Mouse (Mus musculus): Measurements from ENCODE around the gene Nsfl1c. TPM values are rescaled to one million over a fixed set of nuclear protein-coding genes. Genes with fewer than 3 reads are reported as not detected.
"Not testable (repeated sequence)": the region's sequence is repeated elsewhere in the genome, so short reads cannot be mapped to it uniquely, and the experiment has no call there.

Nsfl1c gene
- polyA plus RNA-seq (2016; fragmentation: Nextera tagmentation; extraction: Ambion mirVana), result 258 and 282 TPM in 2 replicates

DNA sequence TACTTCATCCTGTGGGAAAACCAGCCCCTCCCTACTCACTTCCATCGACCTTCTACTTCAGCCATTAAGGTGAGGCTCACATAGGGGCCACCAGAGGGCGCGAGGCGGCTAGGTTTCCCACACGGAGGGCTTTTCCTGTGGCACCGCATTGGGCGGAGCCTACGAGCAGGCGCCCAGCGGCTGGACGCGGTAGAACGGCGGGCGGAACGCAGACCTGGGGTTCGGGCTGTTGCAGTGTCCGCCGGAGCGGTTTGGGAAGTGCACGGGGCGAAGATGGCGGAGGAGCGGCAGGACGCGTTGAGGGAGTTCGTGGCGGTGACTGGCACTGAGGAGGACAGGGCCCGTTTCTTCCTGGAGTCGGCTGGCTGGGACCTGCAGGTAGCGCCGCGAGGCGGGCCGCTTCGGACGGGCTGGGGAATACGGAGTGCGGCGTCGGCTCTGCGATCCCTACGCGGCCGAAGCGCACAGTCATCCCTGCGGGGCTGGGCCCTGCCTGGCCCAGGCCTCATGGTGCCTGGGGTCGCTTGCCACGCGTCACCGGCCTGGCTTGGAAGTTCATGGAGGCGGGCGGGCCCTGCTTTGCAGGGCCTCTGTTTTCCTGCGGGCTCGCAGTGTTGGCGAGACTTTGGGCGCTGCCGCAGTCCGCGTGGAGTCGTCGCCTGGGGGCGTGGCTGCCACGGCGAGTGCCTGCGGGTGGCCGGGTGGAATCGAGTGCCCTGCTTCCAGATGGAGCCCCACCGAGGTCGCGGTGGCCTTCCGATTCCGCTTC lies at the start of gene Nsfl1c:
Gene Nsfl1c, plus strand, starts transcription at position 148 of the 769 bp plus-strand sequence.
- Histone ChIP-seq H3K27ac (peak within 1 kb of the TSS; percentile 70; the same call in 1 of the 2 replicates), H3K4me2 (replicated peaks) (peak within 1 kb of the TSS; percentile 79), H3K9me3 (replicated peaks) (no peaks in the 10 kb centered on the region), H3K4me1 (peaks cover 13% of the 10 kb centered on the region), H3K4me3 (peak within 1 kb of the TSS; percentile 98), H3K9ac (peak within 1 kb of the TSS; percentile 92), H3K36me3 (peaks cover 13% of the 10 kb centered on the region), H3K27me3 (no peaks in the 10 kb centered on the region; the same call in 1 of the 2 replicates)
- ATAC-seq (ENCODE audit: low FRiP score), result peak; percentile 99
- WGBS, result under 1% methylated on average over 57 of the region's 73 CpGs

DNA sequence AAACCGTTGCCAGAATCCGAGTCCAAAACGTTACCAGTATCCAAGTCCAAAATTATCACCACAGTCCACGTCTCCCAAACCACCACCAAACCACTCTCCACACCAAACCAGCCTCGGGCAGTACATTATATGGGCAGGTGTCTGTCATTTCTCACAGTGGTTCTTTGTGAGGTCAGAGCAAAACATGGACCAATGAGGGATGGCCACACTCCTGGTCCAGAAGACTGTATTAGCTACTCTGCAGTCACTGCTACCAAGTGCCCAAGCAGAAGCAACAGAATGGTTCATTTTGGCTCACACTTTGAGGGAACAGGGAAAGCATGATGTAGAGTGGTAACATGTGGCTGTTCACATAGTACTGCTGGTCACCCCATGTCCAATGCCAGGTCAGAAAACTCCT lies 17.9 kb upstream of the Nsfl1c start, which contains the start of gene 4921509C19Rik:
Gene 4921509C19Rik, minus strand, starts transcription at position 101 of the 400 bp plus-strand sequence.
- not testable (repeated sequence) for H3K27me3 ChIP-seq; H3K27ac ChIP-seq; H3K9ac ChIP-seq; ATAC-seq (ENCODE audit: low FRiP score); H3K4me2 ChIP-seq (replicated peaks); H3K9me3 ChIP-seq (replicated peaks); H3K4me3 ChIP-seq; H3K4me1 ChIP-seq; H3K36me3 ChIP-seq
- WGBS, result 89% methylated on average over 5 of the region's 5 CpGs

DNA sequence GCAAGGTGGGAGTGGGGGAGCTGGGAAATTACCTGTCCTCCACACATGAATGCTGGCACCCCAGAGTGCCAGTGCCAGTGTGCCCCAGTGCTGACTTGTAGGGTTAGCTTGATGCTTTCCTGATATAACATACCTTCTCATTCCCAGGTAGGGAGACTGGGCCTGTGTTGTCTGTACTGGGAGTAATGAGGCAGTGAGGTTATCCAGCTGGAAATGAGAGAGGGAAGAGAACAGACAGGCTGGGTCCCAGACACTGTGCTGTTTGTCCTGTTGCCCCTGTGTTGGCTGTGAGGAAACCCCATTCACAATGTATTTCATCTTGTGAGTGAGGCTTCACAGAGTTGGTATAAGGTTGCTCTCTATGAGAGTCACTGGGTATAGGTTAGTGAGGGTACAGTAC lies 7.5 kb upstream of the Nsfl1c start:
- Histone ChIP-seq H3K9me3 (replicated peaks) (no peaks in the 10 kb centered on the region), H3K4me1 (no peaks in the 10 kb centered on the region), H3K9ac (no peak overlapping the region), H3K27me3 (no peaks in the 10 kb centered on the region; the same call in 1 of the 2 replicates), H3K4me2 (replicated peaks) (no peak overlapping the region), H3K27ac (no peak overlapping the region), H3K4me3 (no peak overlapping the region), H3K36me3 (no peaks in the 10 kb centered on the region)
- no peak for ATAC-seq (ENCODE audit: low FRiP score)

- no peak for ATAC-seq (ENCODE audit: low FRiP score)
- H3K4me2 ChIP-seq (replicated peaks), result no peak overlapping the region
- no peak overlapping the region for H3K9ac ChIP-seq
- H3K9me3 ChIP-seq (replicated peaks), result no peaks in the 10 kb centered on the region
- H3K36me3 ChIP-seq, result peaks cover 46% of the 10 kb centered on the region
- H3K4me3 ChIP-seq, result no peak overlapping the region
- peaks cover 13% of the 10 kb centered on the region for H3K4me1 ChIP-seq
- WGBS, result 57% methylated on average over 3 of the region's 3 CpGs
- no peaks in the 10 kb centered on the region for H3K27me3 ChIP-seq
- no peak overlapping the region for H3K27ac ChIP-seq
These were observed 4.4 kb downstream of the Nsfl1c start for GRCm38 (mm10) chr2:151498358-151498757.

- Histone ChIP-seq H3K27ac (no peak overlapping the region), H3K4me2 (replicated peaks) (no peak overlapping the region), H3K9me3 (replicated peaks) (no peaks in the 10 kb centered on the region), H3K4me1 (peaks cover 4% of the 10 kb centered on the region; the same call in 1 of the 2 replicates), H3K36me3 (peaks cover 66% of the 10 kb centered on the region), H3K9ac (no peak overlapping the region), H3K27me3 (no peaks in the 10 kb centered on the region), H3K4me3 (no peak overlapping the region)
- ATAC-seq (ENCODE audit: low FRiP score), result no peak
- 95% methylated on average over 6 of the region's 6 CpGs for WGBS
These were observed 6.5 kb downstream of the Nsfl1c start for GRCm38 (mm10) chr2:151500442-151501007.

GRCm38 (mm10) chr2:151504226-151504625 lies 10.2 kb downstream of the Nsfl1c start:
- Histone ChIP-seq H3K9me3 (replicated peaks) (no peaks in the 10 kb centered on the region), H3K27ac (no peak overlapping the region), H3K4me2 (replicated peaks) (no peak overlapping the region), H3K27me3 (no peaks in the 10 kb centered on the region), H3K4me3 (no peak overlapping the region), H3K36me3 (peaks cover 83% of the 10 kb centered on the region), H3K4me1 (no peaks in the 10 kb centered on the region), H3K9ac (no peak overlapping the region)
- ATAC-seq (ENCODE audit: low FRiP score), result no peak
- 81% methylated on average over 4 of the region's 4 CpGs for WGBS

- ATAC-seq (ENCODE audit: low FRiP score), result no peak
- Histone ChIP-seq H3K27me3 (no peaks in the 10 kb centered on the region), H3K4me1 (no peaks in the 10 kb centered on the region), H3K9me3 (replicated peaks) (no peaks in the 10 kb centered on the region), H3K9ac (no peak overlapping the region), H3K27ac (no peak overlapping the region), H3K36me3 (peaks cover 91% of the 10 kb centered on the region), H3K4me3 (no peak overlapping the region), H3K4me2 (replicated peaks) (no peak overlapping the region)
These were observed 18.2 kb downstream of the Nsfl1c start for GRCm38 (mm10) chr2:151512199-151512598.

DNA sequence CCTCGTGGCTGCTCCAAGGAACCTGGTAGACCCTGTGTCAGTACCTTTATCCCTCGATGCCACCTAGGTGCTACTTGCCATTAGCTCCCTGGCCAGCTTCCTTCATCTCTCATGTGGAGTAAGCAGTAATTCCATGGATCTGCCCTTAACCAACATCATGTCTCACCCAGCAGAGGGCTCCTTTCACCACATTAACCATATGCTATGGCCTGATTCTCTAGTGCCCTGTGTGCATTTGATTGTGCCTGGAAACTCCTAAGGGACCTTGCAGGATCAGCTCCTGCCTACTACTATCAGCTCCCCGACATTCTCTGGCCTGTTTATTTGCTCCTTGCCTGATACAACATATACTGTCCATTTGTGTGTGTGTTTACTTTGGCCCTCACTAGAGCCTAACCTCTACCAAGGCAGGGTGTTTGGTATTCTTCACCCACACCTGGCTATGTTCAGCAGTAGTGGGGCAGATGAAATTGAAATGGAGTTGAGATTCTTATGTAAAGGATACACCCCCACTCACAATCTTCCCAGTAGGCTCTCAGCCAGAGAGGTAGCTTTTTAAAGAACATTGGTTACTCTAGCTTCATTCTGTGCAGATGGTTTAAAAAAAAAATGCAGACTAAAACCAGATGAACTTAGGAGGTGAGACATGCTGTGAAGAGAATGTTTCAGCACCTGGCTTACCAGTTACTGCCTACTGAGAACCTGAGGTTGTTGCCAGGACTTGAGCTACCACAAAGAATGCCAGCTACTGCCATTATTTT lies 19.7 kb downstream of the Nsfl1c start:
- H3K36me3 ChIP-seq, result peaks cover 81% of the 10 kb centered on the region
- 96% methylated on average over 3 of the region's 3 CpGs for WGBS
- no peaks in the 10 kb centered on the region for H3K27me3 ChIP-seq
- H3K9me3 ChIP-seq (replicated peaks), result no peaks in the 10 kb centered on the region
- H3K4me3 ChIP-seq, result no peak overlapping the region
- no peak overlapping the region for H3K27ac ChIP-seq
- H3K4me1 ChIP-seq, result no peaks in the 10 kb centered on the region
- no peak overlapping the region for H3K4me2 ChIP-seq (replicated peaks)
- no peak for ATAC-seq (ENCODE audit: low FRiP score)
- H3K9ac ChIP-seq, result no peak overlapping the region

DNA sequence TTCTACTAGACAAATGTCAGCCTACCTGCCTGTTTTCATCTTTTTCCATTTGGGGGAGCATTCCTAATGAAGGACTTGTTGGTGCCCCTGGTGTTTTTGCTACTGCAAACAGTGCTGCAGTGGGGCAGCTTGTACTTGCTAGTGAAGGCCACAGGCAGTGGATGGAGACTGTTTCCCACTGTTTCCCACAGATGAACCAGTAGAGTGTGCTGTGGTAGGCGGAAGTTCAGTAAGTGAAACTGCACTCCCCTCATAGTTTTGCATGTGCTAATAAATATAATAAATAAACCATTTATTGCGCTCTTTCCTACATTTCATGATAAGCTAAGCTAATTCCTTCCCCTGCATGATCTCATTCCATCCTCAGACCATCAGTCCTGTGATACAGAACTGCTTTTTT lies 25.0 kb downstream of the Nsfl1c start:
- no peak overlapping the region for H3K9ac ChIP-seq
- no peaks in the 10 kb centered on the region for H3K9me3 ChIP-seq (replicated peaks)
- no peak overlapping the region for H3K27ac ChIP-seq
- H3K36me3 ChIP-seq, result peaks cover 52% of the 10 kb centered on the region
- H3K4me3 ChIP-seq, result no peak overlapping the region
- no peak for ATAC-seq (ENCODE audit: low FRiP score)
- no peak overlapping the region for H3K4me2 ChIP-seq (replicated peaks)
- H3K27me3 ChIP-seq, result no peaks in the 10 kb centered on the region
- WGBS, result 93% methylated on average over 2 of the region's 2 CpGs
- H3K4me1 ChIP-seq, result no peaks in the 10 kb centered on the region

- Histone ChIP-seq H3K27ac (no peak overlapping the region), H3K4me2 (replicated peaks) (no peak overlapping the region), H3K9me3 (replicated peaks) (no peaks in the 10 kb centered on the region), H3K4me3 (no peak overlapping the region), H3K9ac (no peak overlapping the region), H3K4me1 (no peaks in the 10 kb centered on the region), H3K27me3 (no peaks in the 10 kb centered on the region), H3K36me3 (peaks cover 21% of the 10 kb centered on the region)
- 75% methylated on average over 4 of the region's 4 CpGs for WGBS
- ATAC-seq (ENCODE audit: low FRiP score), result no peak
These were observed 30.5 kb downstream of the Nsfl1c start for GRCm38 (mm10) chr2:151524324-151525041.

GRCm38 (mm10) chr2:151525520-151525919 lies 31.5 kb downstream of the Nsfl1c start:
- Histone ChIP-seq H3K9me3 (replicated peaks) (no peaks in the 10 kb centered on the region), H3K27me3 (no peaks in the 10 kb centered on the region), H3K9ac (no peak overlapping the region), H3K4me2 (replicated peaks) (no peak overlapping the region), H3K4me1 (no peaks in the 10 kb centered on the region), H3K36me3 (peaks cover 13% of the 10 kb centered on the region), H3K4me3 (no peak overlapping the region), H3K27ac (no peak overlapping the region)
- 82% methylated on average over 2 of the region's 2 CpGs for WGBS
- no peak for ATAC-seq (ENCODE audit: low FRiP score)

GRCm38 (mm10) chr2:151528066-151528465 lies 34.1 kb downstream of the Nsfl1c start:
- Histone ChIP-seq H3K4me3 (no peak overlapping the region), H3K4me1 (no peaks in the 10 kb centered on the region), H3K9me3 (replicated peaks) (no peaks in the 10 kb centered on the region), H3K9ac (no peak overlapping the region), H3K27ac (no peak overlapping the region), H3K36me3 (no peaks in the 10 kb centered on the region), H3K4me2 (replicated peaks) (no peak overlapping the region), H3K27me3 (no peaks in the 10 kb centered on the region)
- 81% methylated on average over 1 of the region's 1 CpGs for WGBS
- ATAC-seq (ENCODE audit: low FRiP score), result no peak

Data from hindbrain, embryonic 12.5 days (tissue).